Mouse (Mus musculus) lung, postnatal 0 days (tissue): ENCODE results near the gene Pold3. TPM values are rescaled to one million over a fixed set of nuclear protein-coding genes. Genes with fewer than 3 reads are reported as not detected.

Experiments used
- ATAC-seq: fragments of 200-750 bp; cut with Nextera tagmentation; 2 replicates; pipeline ENCODE4 v1.8.0; 2017; ENCODE audit warnings: moderate library complexity
- DNase-seq: peaks from one replicate; pipeline ENCODE4 v3.0.0-alpha.2; 2016; ENCODE audit warnings: low spot score
- H3K27ac ChIP-seq: fragments of 300-500 bp; sonication (generic); 2 replicates; pipeline ENCODE4 v1.5.1; 2014; ENCODE audit warnings: antibody characterized with exemption, mild to moderate bottlenecking, low read length, mixed read lengths
- H3K27me3 ChIP-seq: fragments of 300-500 bp; sonication (generic); replicated peaks from 2 replicates; pipeline ENCODE4 v1.6.1; 2014; ENCODE audit warnings: low read length, mixed read lengths; ENCODE audit not compliant: insufficient read depth
- H3K36me3 ChIP-seq: fragments of 300-500 bp; sonication (generic); 2 replicates; pipeline ENCODE4 v1.6.1; 2014; ENCODE audit warnings: low read length, mixed read lengths; ENCODE audit not compliant: insufficient read depth
- H3K4me1 ChIP-seq: fragments of 300-500 bp; sonication (generic); 2 replicates; pipeline ENCODE4 v1.6.1; 2014; ENCODE audit warnings: antibody characterized with exemption, low read depth, low read length, mixed read lengths; ENCODE audit not compliant: insufficient read depth
- H3K4me2 ChIP-seq: fragments of 300-500 bp; sonication (generic); replicated peaks from 2 replicates; pipeline ENCODE4 v1.6.1; 2014; ENCODE audit warnings: low read depth, mild to moderate bottlenecking, low read length, moderate library complexity, mixed read lengths
- H3K4me3 ChIP-seq: fragments of 300-500 bp; sonication (generic); 2 replicates; pipeline ENCODE4 v1.5.1; 2014; ENCODE audit warnings: low read depth, low read length
- H3K9ac ChIP-seq: fragments of 300-500 bp; sonication (generic); replicated peaks from 2 replicates; pipeline ENCODE4 v1.6.1; 2014; ENCODE audit warnings: low read depth, mild to moderate bottlenecking
- H3K9me3 ChIP-seq: fragments of 300-500 bp; sonication (generic); 2 replicates; pipeline ENCODE4 v1.6.1; 2016; ENCODE audit warnings: low read length, mixed read lengths
- CTCF ChIP-seq: IDR thresholded peaks from 2 replicates; pipeline ENCODE4 v1.5.1; 2016; ENCODE audit warnings: antibody characterized with exemption, mild to moderate bottlenecking
- EP300 ChIP-seq: IDR thresholded peaks from 2 replicates; pipeline ENCODE4 v1.6.1; 2016; ENCODE audit warnings: antibody characterized with exemption, mild to moderate bottlenecking, control low read depth
- WGBS: fragments of 180-500 bp; shearing (Covaris S2); extraction: QIAGEN DNeasy Blood & Tissue Kit; methylation state at CpG from one replicate; pipeline ENCODE4 v1.1.7; 2014; 5-methylcytosine and 5-hydroxymethylcytosine counted together
- polyA plus RNA-seq: library from polyadenylated mRNA; unstranded; fragments of >200 nt; fragmentation: Nextera tagmentation; extraction: Ambion mirVana; gene quantifications from 2 replicates; pipeline ENCODE4 v1.2.1, GENCODE M21; 2015

Gene Pold3
- polyA plus RNA-seq, result 18.2 and 19.3 TPM in 2 replicates

DNA sequence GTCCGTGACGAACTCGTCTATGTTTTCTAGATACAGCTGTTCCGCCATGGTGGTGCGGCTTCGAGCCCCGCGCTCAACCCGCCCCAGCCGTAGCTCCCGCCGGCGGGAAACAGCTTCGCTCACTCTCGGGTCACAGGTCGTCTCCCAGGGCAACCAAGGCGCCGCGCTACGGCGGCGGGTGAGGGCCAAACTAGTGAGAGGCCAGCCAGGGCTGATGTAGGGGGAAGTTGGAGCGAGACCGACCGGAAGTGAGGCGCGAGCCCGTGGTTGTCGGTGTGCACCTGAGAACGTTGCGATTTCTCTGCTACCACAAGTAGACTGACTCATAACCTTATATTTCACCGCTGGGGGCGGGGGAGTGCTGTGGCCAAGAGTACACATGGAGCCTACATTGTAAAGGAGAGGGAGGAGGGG is at the start of gene Pold3:
Pold3 (minus strand) TSS at position 190 of the 414 bp plus-strand sequence.
- H3K4me3 ChIP-seq, result peak within 1 kb of the TSS; percentile 79
- H3K9ac ChIP-seq, result peak within 1 kb of the TSS; percentile 82
- H3K4me2 ChIP-seq, result peak within 1 kb of the TSS; percentile 85
- no peaks in the 10 kb centered on the region for H3K36me3 ChIP-seq
- DNase-seq (peak; percentile 96), ATAC-seq (peak; percentile 97)
- peaks cover 4% of the 10 kb centered on the region; the same call in 1 of the 2 replicates for H3K4me1 ChIP-seq
- peak within 1 kb of the TSS; percentile 88 for H3K27ac ChIP-seq
- peak; percentile 41 for TF ChIP-seq CTCF
- peak; percentile 60; the same call in 1 of the 2 replicates for TF ChIP-seq EP300
- H3K27me3 ChIP-seq, result no peaks in the 10 kb centered on the region
- under 1% methylated on average over 32 of the region's 33 CpGs for WGBS
- H3K9me3 ChIP-seq, result no peaks in the 10 kb centered on the region

DNA sequence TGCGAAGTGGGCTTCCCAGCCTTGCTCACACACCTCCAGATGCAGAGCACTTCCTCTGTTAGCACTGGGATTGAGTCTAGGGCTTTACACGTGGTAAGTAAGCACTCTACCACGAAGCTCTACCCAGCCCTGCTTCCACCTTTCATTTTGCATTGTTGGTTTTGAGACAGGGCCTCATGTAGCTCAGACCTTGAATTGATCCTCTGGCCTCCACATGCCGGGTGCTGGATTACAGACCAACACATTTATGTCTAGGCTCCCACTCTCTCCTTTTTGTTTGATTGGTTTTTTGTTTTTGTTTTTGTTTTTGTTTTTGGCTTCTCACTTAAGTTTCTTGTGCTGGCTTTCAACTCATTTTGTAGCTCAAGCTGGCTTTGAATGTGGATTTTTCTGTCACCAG is 49.4 kb upstream of the Pold3 start:
- Histone ChIP-seq H3K36me3 (no peaks in the 10 kb centered on the region), H3K9me3 (no peaks in the 10 kb centered on the region), H3K4me2 (no peak overlapping the region), H3K9ac (no peak overlapping the region), H3K4me3 (no peak overlapping the region), H3K4me1 (no peaks in the 10 kb centered on the region), H3K27me3 (no peaks in the 10 kb centered on the region), H3K27ac (no peak overlapping the region)
- ATAC-seq (no peak), DNase-seq (no peak)
- 50% methylated on average over 4 of the region's 4 CpGs for WGBS
- no peak for TF ChIP-seq EP300
- TF ChIP-seq CTCF, result no peak

DNA sequence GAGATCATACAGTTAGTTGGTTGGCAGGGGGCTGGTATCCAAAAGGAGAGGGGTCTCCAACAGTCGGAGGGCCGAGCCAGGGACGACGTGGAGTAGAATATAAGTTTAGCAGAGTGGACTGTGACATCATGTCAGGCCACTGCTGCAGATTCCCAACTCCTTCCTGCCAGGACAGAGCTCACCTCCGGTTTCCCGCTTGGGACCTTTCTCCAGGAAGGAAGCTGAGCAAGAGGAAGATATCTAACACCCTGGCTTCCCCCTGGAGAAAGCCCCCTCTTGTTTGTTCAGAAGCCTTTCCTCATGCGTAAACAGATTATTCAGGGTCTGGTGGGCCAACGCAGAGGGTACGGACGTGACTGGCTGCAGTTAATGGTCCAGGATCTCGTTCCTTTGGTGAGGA is 47.3 kb upstream of the Pold3 start:
- 64% methylated on average over 11 of the region's 11 CpGs for WGBS
- ATAC-seq (peak; percentile 35), DNase-seq (no peak)
- H3K9ac ChIP-seq, result no peak overlapping the region
- no peak overlapping the region for H3K4me3 ChIP-seq
- TF ChIP-seq CTCF (no peak), EP300 (no peak)
- H3K36me3 ChIP-seq, result no peaks in the 10 kb centered on the region
- no peak overlapping the region for H3K27ac ChIP-seq
- no peaks in the 10 kb centered on the region for H3K9me3 ChIP-seq
- H3K4me2 ChIP-seq, result no peak overlapping the region
- no peaks in the 10 kb centered on the region for H3K4me1 ChIP-seq
- no peaks in the 10 kb centered on the region for H3K27me3 ChIP-seq

DNA sequence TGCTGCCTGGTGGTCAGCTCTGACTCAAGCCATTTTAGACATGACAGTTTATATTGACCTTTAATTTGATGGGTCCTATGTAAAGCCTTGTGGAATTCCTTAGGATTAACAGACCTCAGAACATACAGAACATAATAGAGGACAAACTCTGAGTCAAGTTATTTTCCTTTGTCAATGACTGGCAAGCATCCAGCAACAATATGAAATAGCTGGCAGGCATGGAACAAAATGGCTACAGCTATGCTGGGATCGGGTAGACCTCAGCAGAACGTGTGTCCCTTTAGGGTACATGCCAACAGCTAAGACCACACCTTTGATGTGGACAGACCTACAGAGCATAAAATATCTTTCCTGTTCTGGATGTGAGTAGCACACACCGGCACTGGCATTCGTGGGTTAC is 42.1 kb upstream of the Pold3 start:
- no peaks in the 10 kb centered on the region for H3K27me3 ChIP-seq
- no peaks in the 10 kb centered on the region for H3K9me3 ChIP-seq
- H3K9ac ChIP-seq, result no peak overlapping the region
- no peaks in the 10 kb centered on the region for H3K36me3 ChIP-seq
- ATAC-seq, result no peak
- no peak overlapping the region for H3K4me2 ChIP-seq
- no peak for DNase-seq
- no peak overlapping the region for H3K4me3 ChIP-seq
- no peaks in the 10 kb centered on the region; the same call in 1 of the 2 replicates for H3K4me1 ChIP-seq
- WGBS, result 70% methylated on average over 4 of the region's 4 CpGs
- no peak for TF ChIP-seq CTCF
- no peak for TF ChIP-seq EP300
- no peak overlapping the region for H3K27ac ChIP-seq

DNA sequence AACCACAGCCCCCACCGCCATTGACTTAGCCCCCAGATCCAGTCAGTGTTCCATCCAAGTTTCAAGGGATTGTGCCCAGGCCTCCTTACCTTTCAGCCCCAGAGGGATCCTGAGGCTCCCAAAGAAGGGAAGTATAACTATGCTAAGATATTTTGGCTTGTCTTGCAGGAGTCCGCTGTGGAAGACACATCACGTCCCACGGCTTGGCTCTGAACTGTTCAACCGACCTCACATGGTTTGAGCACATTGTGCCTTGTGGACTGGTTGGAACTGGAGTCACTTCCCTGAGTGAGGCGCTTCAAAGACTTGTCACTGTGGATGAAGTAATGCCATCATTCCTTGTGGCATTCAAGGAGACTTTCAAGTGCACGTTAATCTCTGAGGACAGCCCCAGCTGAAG is 38.6 kb upstream of the Pold3 start:
- Histone ChIP-seq H3K36me3 (no peaks in the 10 kb centered on the region), H3K27ac (peak overlapping the region; percentile 23; the same call in 1 of the 2 replicates), H3K9me3 (no peaks in the 10 kb centered on the region), H3K4me1 (no peaks in the 10 kb centered on the region; the same call in 1 of the 2 replicates), H3K27me3 (no peaks in the 10 kb centered on the region), H3K4me3 (peak overlapping the region; percentile 77; the same call in 1 of the 2 replicates), H3K9ac (no peak overlapping the region), H3K4me2 (peak overlapping the region; percentile 99)
- TF ChIP-seq EP300 (no peak), CTCF (no peak)
- peak; percentile 4; the same call in 1 of the 2 replicates for ATAC-seq
- DNase-seq, result peak; percentile 16
- WGBS, result 56% methylated on average over 7 of the region's 7 CpGs

DNA sequence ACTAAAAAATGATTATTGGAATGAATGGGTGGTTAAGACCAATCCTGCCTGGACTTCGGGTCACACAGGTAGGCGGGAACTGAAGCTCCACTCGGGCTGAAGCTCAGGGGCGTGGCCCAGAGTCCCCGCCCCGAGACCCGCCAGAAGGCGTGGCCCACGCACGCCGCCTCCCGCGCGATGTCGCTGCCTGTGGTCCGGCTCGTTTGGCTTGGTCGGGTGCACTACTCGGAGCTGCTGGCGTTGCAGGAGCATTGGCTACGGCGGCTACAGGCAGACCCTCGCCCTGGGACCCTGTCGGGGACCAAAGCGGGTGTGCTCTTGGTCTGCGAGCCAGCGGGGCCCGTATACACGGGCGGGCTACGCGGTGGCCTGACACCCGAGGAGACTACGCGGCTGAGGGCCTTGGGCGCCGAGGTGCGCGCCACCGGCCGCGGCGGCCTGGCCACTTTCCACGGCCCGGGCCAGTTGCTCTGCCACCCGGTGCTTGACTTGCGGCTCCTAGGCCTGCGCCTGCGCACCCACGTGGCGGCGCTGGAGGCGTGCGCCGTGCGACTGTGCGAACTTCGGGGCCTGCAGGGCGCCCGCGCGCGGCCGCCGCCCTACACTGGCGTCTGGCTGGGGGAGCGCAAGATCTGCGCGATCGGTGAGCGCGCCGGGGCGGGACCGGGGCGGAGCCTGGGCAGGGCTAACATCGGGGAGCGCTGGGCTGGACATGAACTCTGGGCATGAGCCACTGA is 37.9 kb upstream of the Pold3 start, which contains the start of gene Lipt2:
Lipt2 (plus strand) TSS at position 173 of the 737 bp plus-strand sequence.
- peak; percentile 95 for DNase-seq
- Histone ChIP-seq H3K4me1 (no peaks in the 10 kb centered on the region; the same call in 1 of the 2 replicates), H3K27me3 (no peaks in the 10 kb centered on the region), H3K9me3 (no peaks in the 10 kb centered on the region), H3K4me3 (peak within 1 kb of the TSS; percentile 77), H3K27ac (peak within 1 kb of the TSS; percentile 93), H3K36me3 (no peaks in the 10 kb centered on the region), H3K9ac (peak within 1 kb of the TSS; percentile 64), H3K4me2 (peak within 1 kb of the TSS; percentile 99)
- under 1% methylated on average over 72 of the region's 78 CpGs for WGBS
- no peak for TF ChIP-seq EP300
- TF ChIP-seq CTCF, result peak; percentile 61
- peak; percentile 99 for ATAC-seq
